Mouse (Mus musculus) midbrain, embryonic 13.5 days (tissue): ENCODE data around the gene Hspb7. TPM values are rescaled to one million over a fixed set of nuclear protein-coding genes. Genes with fewer than 3 reads are reported as not detected.

Source experiments
- ATAC-seq: fragments of 200-750 bp; cut with Nextera tagmentation; 2 replicates; pipeline ENCODE4 v1.8.0; 2017; ENCODE audit warnings: mild to moderate bottlenecking, moderate TSS enrichment, moderate library complexity
- H3K27ac ChIP-seq: fragments of 300-500 bp; sonication (generic); 2 replicates; pipeline ENCODE4 v1.5.1; 2015; ENCODE audit warnings: inconsistent platforms, mild to moderate bottlenecking, moderate library complexity
- H3K27me3 ChIP-seq: fragments of 300-500 bp; sonication (generic); 2 replicates; pipeline ENCODE4 v1.6.1; 2015; ENCODE audit warnings: mild to moderate bottlenecking, inconsistent platforms
- H3K36me3 ChIP-seq: fragments of 300-500 bp; sonication (generic); 2 replicates; pipeline ENCODE4 v1.6.1; 2015; ENCODE audit warnings: mild to moderate bottlenecking, inconsistent platforms
- H3K4me1 ChIP-seq: fragments of 300-500 bp; sonication (generic); replicated peaks from 2 replicates; pipeline ENCODE4 v1.6.1; 2015; ENCODE audit warnings: inconsistent platforms
- H3K4me2 ChIP-seq: fragments of 300-500 bp; sonication (generic); replicated peaks from 2 replicates; pipeline ENCODE4 v1.6.1; 2015; ENCODE audit warnings: moderate library complexity, mild to moderate bottlenecking, inconsistent platforms
- H3K4me3 ChIP-seq: fragments of 300-500 bp; sonication (generic); replicated peaks from 2 replicates; pipeline ENCODE4 v1.5.1; 2015; ENCODE audit warnings: mild to moderate bottlenecking, inconsistent platforms
- H3K9ac ChIP-seq: fragments of 300-500 bp; sonication (generic); replicated peaks from 2 replicates; pipeline ENCODE4 v1.6.1; 2015; ENCODE audit warnings: mild to moderate bottlenecking, inconsistent platforms
- H3K9me3 ChIP-seq: fragments of 300-500 bp; sonication (generic); 2 replicates; pipeline ENCODE4 v1.6.1; 2016; ENCODE audit warnings: mild to moderate bottlenecking, inconsistent platforms
- WGBS: fragments of 180-500 bp; shearing (Covaris S2); methylation state at CpG from one replicate; pipeline ENCODE4 v1.1.7; 2015; 5-methylcytosine and 5-hydroxymethylcytosine counted together
- polyA plus RNA-seq: library from polyadenylated mRNA; unstranded; fragments of >200 nt; fragmentation: Nextera tagmentation; extraction: Ambion mirVana; gene quantifications from 2 replicates; pipeline ENCODE4 v1.2.1, GENCODE M21; 2015

Gene Hspb7
- polyA plus RNA-seq, 1 experiment from 2014 or later, result not detected

DNA sequence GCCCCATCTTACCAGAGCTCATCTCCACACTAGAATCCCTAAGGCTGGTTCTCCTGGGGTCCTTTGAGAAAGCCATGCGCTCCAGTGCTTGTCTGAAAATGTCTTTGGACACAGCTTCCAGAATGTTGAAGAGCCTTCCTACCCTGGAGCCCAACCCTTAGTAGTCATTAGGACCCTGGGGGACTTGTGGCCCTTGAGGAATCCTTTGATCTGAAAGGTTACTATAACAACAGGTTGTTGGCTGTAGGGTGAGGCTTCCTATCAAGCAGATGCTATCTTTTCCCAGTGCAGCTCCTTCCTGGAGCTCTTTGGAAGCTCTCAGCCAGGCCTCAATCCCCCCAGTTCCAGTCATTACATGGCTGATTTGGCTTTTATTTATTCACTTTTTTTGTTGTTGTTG, 15.4 kb downstream of the Hspb7 start, which contains the start of gene Srarp:
TSS of gene Srarp (minus strand) at position 132 of the 400 bp plus-strand sequence.
- no peaks in the 10 kb centered on the region for H3K4me1 ChIP-seq
- H3K4me3 ChIP-seq, result no peak within 1 kb of the TSS
- no peak within 1 kb of the TSS for H3K4me2 ChIP-seq
- no peak within 1 kb of the TSS for H3K9ac ChIP-seq
- no peaks in the 10 kb centered on the region for H3K9me3 ChIP-seq
- H3K27ac ChIP-seq, result no peak within 1 kb of the TSS
- 94% methylated on average over 1 of the region's 1 CpGs for WGBS
- H3K36me3 ChIP-seq, result no peaks in the 10 kb centered on the region
- no peak for ATAC-seq
- H3K27me3 ChIP-seq, result no peaks in the 10 kb centered on the region

- no peaks in the 10 kb centered on the region for H3K27me3 ChIP-seq
- H3K9ac ChIP-seq, result no peak overlapping the region
- H3K4me1 ChIP-seq, result peaks cover 6% of the 10 kb centered on the region
- no peak overlapping the region for H3K4me3 ChIP-seq
- no peak for ATAC-seq
- H3K27ac ChIP-seq, result no peak overlapping the region
- no peaks in the 10 kb centered on the region for H3K9me3 ChIP-seq
- H3K36me3 ChIP-seq, result no peaks in the 10 kb centered on the region
- 83% methylated on average over 12 of the region's 12 CpGs for WGBS
- no peak overlapping the region for H3K4me2 ChIP-seq
Observed at GRCm38 (mm10) chr4:141439083-141439803, 18.7 kb downstream of the Hspb7 start.

DNA sequence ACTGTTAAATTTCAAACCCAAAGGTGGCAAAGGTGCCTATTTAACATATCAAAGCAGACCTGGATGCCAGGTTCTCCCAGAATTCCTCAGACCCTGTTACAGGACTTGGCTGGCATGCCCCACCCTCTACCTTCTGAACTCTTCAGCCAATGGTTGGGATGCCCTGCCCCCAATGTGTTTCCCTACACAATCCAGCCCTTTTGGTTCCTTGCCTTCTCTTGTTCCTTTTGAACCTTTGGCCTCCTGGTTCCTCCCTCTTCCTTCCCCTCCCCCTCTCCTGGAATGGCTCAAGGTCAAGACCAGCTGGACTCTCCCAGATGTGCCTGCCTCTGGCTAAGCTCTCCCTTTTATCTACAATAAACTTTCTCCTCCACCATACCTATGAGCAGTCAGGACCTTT, 20.3 kb downstream of the Hspb7 start:
- H3K4me2 ChIP-seq, result no peak overlapping the region
- no peak for ATAC-seq
- no peaks in the 10 kb centered on the region for H3K27me3 ChIP-seq
- peaks cover 13% of the 10 kb centered on the region for H3K4me1 ChIP-seq
- no peaks in the 10 kb centered on the region for H3K36me3 ChIP-seq
- H3K27ac ChIP-seq, result no peak overlapping the region
- no peak overlapping the region for H3K9ac ChIP-seq
- no peaks in the 10 kb centered on the region for H3K9me3 ChIP-seq
- no peak overlapping the region for H3K4me3 ChIP-seq

GRCm38 (mm10) chr4:141443641-141444429, 23.3 kb downstream of the Hspb7 start:
- no peak overlapping the region for H3K27ac ChIP-seq
- H3K4me3 ChIP-seq, result peak overlapping the region; percentile 73
- H3K9ac ChIP-seq, result no peak overlapping the region
- peaks cover 22% of the 10 kb centered on the region for H3K36me3 ChIP-seq
- peaks cover 24% of the 10 kb centered on the region for H3K4me1 ChIP-seq
- WGBS, result 49% methylated on average over 11 of the region's 11 CpGs
- peak overlapping the region; percentile 90 for H3K4me2 ChIP-seq
- no peak for ATAC-seq
- H3K9me3 ChIP-seq, result no peaks in the 10 kb centered on the region
- H3K27me3 ChIP-seq, result no peaks in the 10 kb centered on the region

GRCm38 (mm10) chr4:141444451-141445327, 24.1 kb downstream of the Hspb7 start, which contains the start of gene Zbtb17:
Zbtb17 (plus strand) TSS chr4:141444654.
- WGBS, result under 1% methylated on average over 87 of the region's 102 CpGs
- H3K4me2 ChIP-seq, result peak within 1 kb of the TSS; percentile 90
- peaks cover 30% of the 10 kb centered on the region for H3K36me3 ChIP-seq
- H3K4me3 ChIP-seq, result peak within 1 kb of the TSS; percentile 73
- ATAC-seq, result peak; percentile 95
- peak within 1 kb of the TSS; percentile 95 for H3K9ac ChIP-seq
- peak within 1 kb of the TSS; percentile 82 for H3K27ac ChIP-seq
- no peaks in the 10 kb centered on the region for H3K27me3 ChIP-seq
- H3K4me1 ChIP-seq, result peaks cover 24% of the 10 kb centered on the region
- no peaks in the 10 kb centered on the region for H3K9me3 ChIP-seq

GRCm38 (mm10) chr4:141445328-141445720, 24.7 kb downstream of the Hspb7 start:
- H3K9ac ChIP-seq, result peak overlapping the region; percentile 95
- WGBS, result 17% methylated on average over 14 of the region's 14 CpGs
- H3K27ac ChIP-seq, result peak overlapping the region; percentile 82
- no peaks in the 10 kb centered on the region for H3K27me3 ChIP-seq
- H3K4me1 ChIP-seq, result peaks cover 24% of the 10 kb centered on the region
- H3K4me3 ChIP-seq, result peak overlapping the region; percentile 73
- ATAC-seq, result no peak
- H3K9me3 ChIP-seq, result no peaks in the 10 kb centered on the region
- H3K36me3 ChIP-seq, result peaks cover 37% of the 10 kb centered on the region
- H3K4me2 ChIP-seq, result peak overlapping the region; percentile 90

- peaks cover 43% of the 10 kb centered on the region for H3K36me3 ChIP-seq
- 0 out of 2 replicates have a peak overlapping the region, but pooled peaks have one; percentile 44 for H3K9ac ChIP-seq
- 83% methylated on average over 7 of the region's 7 CpGs for WGBS
- peak overlapping the region; percentile 73; the same call in 1 of the 2 replicates for H3K4me3 ChIP-seq
- ATAC-seq, result no peak
- H3K4me2 ChIP-seq, result peak overlapping the region; percentile 90
- no peaks in the 10 kb centered on the region for H3K9me3 ChIP-seq
- no peak overlapping the region for H3K27ac ChIP-seq
- H3K27me3 ChIP-seq, result no peaks in the 10 kb centered on the region
- peaks cover 24% of the 10 kb centered on the region for H3K4me1 ChIP-seq
Observed at GRCm38 (mm10) chr4:141446211-141446610, 25.6 kb downstream of the Hspb7 start.

- peaks cover 76% of the 10 kb centered on the region for H3K36me3 ChIP-seq
- no peaks in the 10 kb centered on the region for H3K27me3 ChIP-seq
- H3K4me3 ChIP-seq, result no peak overlapping the region
- no peak for ATAC-seq
- no peak overlapping the region for H3K4me2 ChIP-seq
- H3K27ac ChIP-seq, result no peak overlapping the region
- 92% methylated on average over 2 of the region's 2 CpGs for WGBS
- H3K4me1 ChIP-seq, result peaks cover 7% of the 10 kb centered on the region
- no peak overlapping the region for H3K9ac ChIP-seq
- no peaks in the 10 kb centered on the region for H3K9me3 ChIP-seq
Observed at GRCm38 (mm10) chr4:141451251-141451650, 30.7 kb downstream of the Hspb7 start.

- WGBS, result 94% methylated on average over 9 of the region's 9 CpGs
- Histone ChIP-seq H3K9me3 (no peaks in the 10 kb centered on the region), H3K27ac (no peak overlapping the region), H3K4me1 (0 out of 2 replicates have a peak, but pooled peaks cover under 1% of the 10 kb centered on the region), H3K4me2 (no peak overlapping the region), H3K27me3 (no peaks in the 10 kb centered on the region), H3K4me3 (no peak overlapping the region), H3K9ac (no peak overlapping the region), H3K36me3 (peaks cover 77% of the 10 kb centered on the region)
- ATAC-seq, result no peak
Observed at GRCm38 (mm10) chr4:141451916-141452450, 31.4 kb downstream of the Hspb7 start.

DNA sequence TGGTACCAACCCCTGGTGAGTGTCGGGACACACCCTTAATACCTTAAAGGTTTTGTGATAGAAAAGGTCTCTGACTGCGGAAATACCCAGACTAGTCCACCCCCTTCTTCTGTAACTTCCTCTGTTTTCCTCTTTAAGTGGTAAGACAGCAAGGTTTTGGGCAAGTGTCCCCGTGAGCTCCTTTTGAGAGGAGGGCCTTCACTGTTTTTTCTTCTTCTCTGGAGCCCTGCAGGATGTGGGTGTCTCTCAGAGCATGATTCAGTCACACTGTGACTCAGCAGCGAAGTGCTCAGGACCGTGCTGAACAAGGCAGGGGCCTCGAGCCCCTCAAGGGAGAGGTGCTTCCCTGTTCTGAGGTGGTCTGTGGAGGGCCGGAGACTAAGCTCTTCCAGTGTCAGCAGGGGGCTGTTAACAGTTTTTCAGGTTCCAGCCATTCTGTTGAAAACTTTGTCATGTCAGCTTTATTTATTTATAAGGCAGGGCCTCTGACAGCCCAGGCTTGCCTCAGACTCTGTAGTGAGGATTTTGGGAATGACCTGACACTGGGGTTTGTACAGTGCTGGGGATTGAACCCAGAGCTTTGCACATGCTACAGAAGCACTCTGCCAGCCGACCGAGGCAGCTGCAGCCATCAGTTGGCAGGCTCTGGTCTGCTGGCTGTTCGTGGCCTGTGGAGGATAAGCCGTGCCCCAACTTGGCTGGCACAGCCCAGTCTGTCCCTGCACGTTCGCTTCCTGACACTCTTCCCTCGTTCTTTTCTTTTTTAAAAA, 34.2 kb downstream of the Hspb7 start:
- ATAC-seq, result no peak
- Histone ChIP-seq H3K4me3 (no peak overlapping the region), H3K36me3 (peaks cover 55% of the 10 kb centered on the region), H3K4me1 (peaks cover 21% of the 10 kb centered on the region), H3K27me3 (no peaks in the 10 kb centered on the region), H3K9me3 (no peaks in the 10 kb centered on the region), H3K4me2 (no peak overlapping the region), H3K9ac (no peak overlapping the region), H3K27ac (no peak overlapping the region)
- WGBS, result 86% methylated on average over 14 of the region's 14 CpGs

- H3K4me3 ChIP-seq, result no peak overlapping the region
- 87% methylated on average over 4 of the region's 4 CpGs for WGBS
- peaks cover 50% of the 10 kb centered on the region for H3K36me3 ChIP-seq
- H3K9ac ChIP-seq, result no peak overlapping the region
- no peaks in the 10 kb centered on the region for H3K27me3 ChIP-seq
- H3K4me2 ChIP-seq, result no peak overlapping the region
- no peaks in the 10 kb centered on the region for H3K9me3 ChIP-seq
- no peak for ATAC-seq
- no peak overlapping the region for H3K27ac ChIP-seq
- peaks cover 26% of the 10 kb centered on the region for H3K4me1 ChIP-seq
Observed at GRCm38 (mm10) chr4:141455526-141455925, 34.9 kb downstream of the Hspb7 start.
